Mouse (Mus musculus): ENCODE results near the gene Uhrf2.
"Not testable (repeated sequence)": the region's sequence is repeated elsewhere in the genome, so short reads cannot be mapped to it uniquely, and the experiment has no call there.

GRCm38 (mm10) chr19:30023419-30023818 lies 6.9 kb upstream of the Uhrf2 start:
- TF ChIP-seq CTCF (IDR thresholded peaks at IDR 0.05); POLR2A (IDR thresholded peaks at IDR 0.05; ENCODE audit: insufficient read depth, low read depth, low read length); EP300 (IDR thresholded peaks at IDR 0.05; ENCODE audit: insufficient read depth, low read depth, low read length): not testable (repeated sequence)
